Mouse (Mus musculus) bone marrow, adult 2 months (tissue): ENCODE data around the gene Ccr1. TPM values are rescaled to one million over a fixed set of nuclear protein-coding genes. Genes with fewer than 3 reads are reported as not detected.

Experiments
- H3K27ac ChIP-seq: fragments of 200-500 bp; 2 replicates; pipeline ENCODE4 v1.5.1; 2012; ENCODE audit warnings: low read depth, mild to moderate bottlenecking, control low read depth, inconsistent platforms, low read length; ENCODE audit not compliant: control insufficient read depth, poor library complexity, insufficient read depth
- H3K4me1 ChIP-seq: fragments of 200-500 bp; 2 replicates; pipeline ENCODE4 v1.6.1; 2011; ENCODE audit warnings: low read length; ENCODE audit not compliant: control insufficient read depth, insufficient read depth
- H3K4me3 ChIP-seq: fragments of 200-500 bp; replicated peaks from 2 replicates; pipeline ENCODE3; 2011; ENCODE audit warnings: mild to moderate bottlenecking, low read depth, low read length, control low read depth; ENCODE audit not compliant: control insufficient read depth
- CTCF ChIP-seq: fragments of 200-500 bp; IDR thresholded peaks from 2 replicates; pipeline ENCODE4 v1.5.1; 2011; ENCODE audit warnings: low read length, control low read depth; ENCODE audit not compliant: control insufficient read depth, insufficient read depth
- POLR2A ChIP-seq: fragments of 200-500 bp; IDR thresholded peaks from 2 replicates; pipeline ENCODE4 v1.6.1; 2011; ENCODE audit warnings: low read depth, mild to moderate bottlenecking, control low read depth, low read length, borderline replicate concordance; ENCODE audit not compliant: control insufficient read depth
- WGBS: fragments of 180-500 bp; shearing (Covaris S2); methylation state at CpG from one replicate; pipeline ENCODE4 v1.1.7; 2018; 5-methylcytosine and 5-hydroxymethylcytosine counted together
- polyA plus RNA-seq: library from polyadenylated mRNA; stranded (reverse); fragments of >200 nt; gene quantifications from 2 replicates; pipeline ENCODE4 v1.2.4, GENCODE M21; 2011; ENCODE audit warnings: low replicate concordance; ENCODE audit not compliant: missing spikeins, insufficient read depth, insufficient read length

Ccr1 gene
- polyA plus RNA-seq, 1 experiment: 12.0 TPM

DNA sequence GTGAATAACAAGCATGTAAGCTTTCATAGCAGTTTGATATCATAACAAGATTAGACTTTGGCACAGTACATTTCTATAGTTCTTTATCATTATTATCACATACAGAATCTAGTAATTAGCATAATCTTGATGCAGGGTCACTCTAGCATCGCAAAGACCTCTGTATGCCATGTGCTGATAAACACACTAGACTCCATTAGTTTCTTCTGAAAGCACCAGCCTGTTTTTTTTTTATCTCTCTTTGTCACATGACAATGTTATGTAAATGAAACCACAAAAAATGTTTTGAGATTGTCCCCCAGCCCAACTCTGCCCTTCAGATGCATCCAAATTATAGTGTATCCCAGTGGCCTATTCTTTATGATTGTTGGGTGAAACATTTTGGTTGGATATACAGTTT is 20.7 kb downstream of the Ccr1 start:
- H3K4me1 ChIP-seq: peaks cover 10% of the 10 kb centered on the region
- WGBS: 54% methylated on average over 1 of the region's 1 CpGs
- TF ChIP-seq POLR2A (no peak), CTCF (no peak)

DNA sequence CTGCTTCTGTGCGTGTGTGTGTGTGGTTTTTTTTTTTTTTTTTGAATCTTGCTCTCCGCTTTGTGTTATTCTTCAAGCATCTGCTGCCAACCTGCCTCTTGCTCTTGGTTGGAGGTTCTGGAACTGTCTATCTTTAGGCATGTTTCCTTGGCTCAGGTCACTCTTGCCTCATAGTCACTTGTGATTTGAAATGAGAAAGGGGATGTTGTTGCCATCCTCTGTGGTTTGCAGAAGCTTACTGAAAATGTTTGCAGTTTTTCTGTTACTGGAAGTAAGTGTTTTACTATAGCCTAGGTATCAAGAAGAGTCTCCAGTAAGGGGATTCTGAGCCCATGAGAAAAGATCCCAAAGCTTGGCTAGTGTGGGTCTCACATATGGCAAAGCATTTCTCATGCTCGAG is 26.5 kb downstream of the Ccr1 start:
- peaks cover 9% of the 10 kb centered on the region for H3K4me1 ChIP-seq
- peak overlapping the region; percentile 96; the same call in 1 of the 2 replicates for H3K27ac ChIP-seq
- no peak for TF ChIP-seq CTCF
- no peak for TF ChIP-seq POLR2A
- H3K4me3 ChIP-seq: no peak overlapping the region
- 27% methylated on average over 3 of the region's 3 CpGs for WGBS

More for the DNA sequence above, 20.7 kb downstream of the Ccr1 start:
- Histone ChIP-seq H3K27ac (no peak overlapping the region), H3K4me3 (no peak overlapping the region)

DNA sequence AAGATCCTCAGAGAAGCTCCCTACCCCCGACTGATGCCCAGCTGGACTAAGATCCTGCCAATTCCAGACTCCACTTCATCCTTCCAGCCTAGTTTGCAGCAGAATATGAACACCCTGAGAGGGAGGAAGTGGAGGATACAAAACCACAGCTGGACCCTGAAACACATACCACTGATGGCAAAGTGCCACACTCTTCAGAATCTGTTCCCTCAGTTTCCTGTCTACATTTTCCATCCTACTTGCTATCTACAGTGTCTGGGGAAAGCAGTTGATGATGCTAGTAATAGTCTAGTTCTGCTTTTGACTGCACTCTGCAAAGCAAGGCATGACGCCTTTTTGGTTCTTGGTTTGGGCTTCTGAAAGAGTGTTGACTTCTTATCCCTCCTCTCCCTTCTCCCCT is 27.2 kb downstream of the Ccr1 start:
- TF ChIP-seq CTCF (no peak), POLR2A (no peak)
- Histone ChIP-seq H3K27ac (peak overlapping the region; percentile 96), H3K4me1 (peaks cover 9% of the 10 kb centered on the region), H3K4me3 (no peak overlapping the region)
- WGBS: 9% methylated on average over 2 of the region's 2 CpGs

DNA sequence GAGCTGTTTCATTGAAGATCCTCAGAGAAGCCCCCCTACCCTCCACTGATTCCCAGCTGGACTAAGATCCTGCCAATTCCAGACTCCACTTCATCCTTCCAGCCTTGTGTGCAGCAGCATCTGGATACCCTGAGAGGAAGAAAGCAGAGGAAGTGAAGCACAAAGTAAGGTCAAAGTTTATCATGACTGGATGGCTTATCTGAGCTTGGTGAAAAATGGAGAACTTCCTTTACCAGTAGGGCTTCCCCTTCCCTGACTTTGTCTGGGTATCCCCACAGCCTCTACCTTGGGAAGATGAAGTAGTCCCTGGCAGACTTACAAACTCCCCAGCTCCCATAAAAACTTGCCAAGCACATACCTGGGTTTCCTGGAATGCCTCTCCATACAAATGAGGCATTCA is 27.9 kb downstream of the Ccr1 start:
- peak overlapping the region; percentile 96; the same call in 1 of the 2 replicates for H3K27ac ChIP-seq
- TF ChIP-seq POLR2A (no peak), CTCF (no peak)
- H3K4me3 ChIP-seq: no peak overlapping the region
- peaks cover 9% of the 10 kb centered on the region for H3K4me1 ChIP-seq

DNA sequence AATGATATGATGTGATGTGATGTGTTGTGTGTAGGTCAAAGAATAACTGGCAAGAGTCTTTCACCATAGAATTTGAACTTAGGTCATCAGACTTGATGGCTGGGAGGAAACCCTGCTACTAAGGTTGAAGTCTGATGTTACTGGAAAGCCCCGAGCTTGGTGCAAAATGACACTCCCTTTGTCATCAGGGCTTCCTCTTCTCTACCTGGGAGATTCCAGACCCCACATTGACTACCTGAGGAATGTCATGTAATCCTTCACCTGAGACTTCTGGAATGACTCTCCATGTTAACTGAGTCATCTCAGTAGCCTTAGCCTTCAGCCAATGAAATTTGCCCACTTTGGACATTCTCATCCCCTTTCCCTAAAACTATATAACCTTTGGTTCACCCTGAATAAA is 28.3 kb downstream of the Ccr1 start:
- 35% methylated on average over 1 of the region's 1 CpGs for WGBS
- TF ChIP-seq POLR2A: no peak
- no peak for TF ChIP-seq CTCF
- no peak overlapping the region for H3K4me3 ChIP-seq
- peaks cover 9% of the 10 kb centered on the region for H3K4me1 ChIP-seq
- H3K27ac ChIP-seq: peak overlapping the region; percentile 26; the same call in 1 of the 2 replicates

DNA sequence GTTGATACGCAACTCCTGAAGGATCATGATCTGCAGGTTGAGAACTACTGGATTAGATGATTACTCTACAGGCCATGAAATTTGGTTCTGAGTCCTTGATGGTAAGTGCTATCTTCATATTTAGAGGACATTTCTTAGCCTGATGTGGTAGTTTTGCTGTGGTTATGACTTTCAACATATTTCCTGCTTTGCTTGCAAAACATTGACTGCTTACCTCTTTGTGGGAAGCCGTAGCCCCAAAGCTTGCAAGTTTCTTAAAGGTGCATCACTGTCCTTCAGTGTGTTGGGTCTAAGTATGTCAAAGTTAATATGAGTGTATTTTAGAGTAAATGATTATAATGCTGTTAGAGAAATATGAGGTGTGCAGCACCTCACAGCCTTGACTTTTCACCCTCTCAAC is 30.5 kb downstream of the Ccr1 start:
- Histone ChIP-seq H3K4me3 (no peak overlapping the region), H3K27ac (peak overlapping the region; percentile 29; the same call in 1 of the 2 replicates), H3K4me1 (peaks cover 9% of the 10 kb centered on the region)
- TF ChIP-seq CTCF (no peak), POLR2A (no peak)
- 43% methylated on average over 2 of the region's 2 CpGs for WGBS

DNA sequence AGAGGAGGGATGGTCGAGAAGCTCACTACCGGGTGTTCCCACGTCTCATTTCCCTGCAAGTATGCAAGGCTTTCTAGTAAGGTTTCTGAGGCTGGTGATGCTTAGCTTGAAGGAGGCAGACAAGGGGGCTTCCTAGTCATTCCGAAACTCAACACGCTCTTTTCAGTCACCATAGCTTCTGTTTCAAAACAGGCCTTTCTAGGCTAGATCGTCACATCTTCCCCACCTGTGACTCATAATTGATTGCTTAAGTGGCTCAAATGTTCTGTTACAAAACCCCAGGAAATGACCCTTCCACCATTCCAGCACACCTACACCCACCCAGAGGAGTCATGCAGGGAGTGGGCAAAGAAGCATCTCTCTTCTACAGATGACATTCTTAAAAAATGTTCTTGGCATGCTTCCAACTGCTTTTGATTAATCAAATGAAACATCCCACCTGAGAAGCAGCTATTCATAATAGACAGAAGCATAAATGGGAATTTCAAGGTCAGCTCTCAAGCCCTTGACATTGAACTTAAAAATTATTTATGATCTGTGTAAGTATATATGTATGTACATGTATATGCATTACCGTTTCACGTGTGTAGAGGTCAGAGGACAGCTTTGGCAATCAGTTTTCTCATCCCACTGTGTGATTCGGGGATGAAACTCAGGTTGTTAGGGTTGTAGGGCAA is 31.8 kb downstream of the Ccr1 start:
- TF ChIP-seq POLR2A (no peak), CTCF (no peak)
- Histone ChIP-seq H3K27ac (peak overlapping the region; percentile 83), H3K4me3 (no peak overlapping the region), H3K4me1 (peaks cover 4% of the 10 kb centered on the region; the same call in 1 of the 2 replicates)
- WGBS: 62% methylated on average over 9 of the region's 9 CpGs

DNA sequence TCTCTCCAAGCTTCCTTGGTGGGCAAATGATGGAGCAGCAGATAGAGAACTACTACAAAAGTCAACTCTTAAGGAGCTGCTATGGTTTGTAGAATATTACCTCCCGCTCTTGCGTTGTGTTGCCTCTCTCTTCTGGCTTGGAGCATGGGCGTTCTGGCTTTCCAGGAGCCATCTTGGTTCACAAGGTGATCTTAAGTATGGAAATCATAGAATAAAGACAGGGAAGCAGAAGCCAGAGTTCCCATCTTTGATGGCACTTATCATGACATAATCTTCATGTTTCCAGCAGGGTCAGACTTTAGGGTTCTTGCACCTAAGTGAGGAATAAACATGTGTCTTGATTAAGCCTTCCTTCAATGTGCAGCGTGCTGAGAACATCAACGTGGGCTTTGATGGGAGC is 32.7 kb downstream of the Ccr1 start:
- no peak for TF ChIP-seq CTCF
- TF ChIP-seq POLR2A: no peak
- WGBS: 90% methylated on average over 5 of the region's 5 CpGs

DNA sequence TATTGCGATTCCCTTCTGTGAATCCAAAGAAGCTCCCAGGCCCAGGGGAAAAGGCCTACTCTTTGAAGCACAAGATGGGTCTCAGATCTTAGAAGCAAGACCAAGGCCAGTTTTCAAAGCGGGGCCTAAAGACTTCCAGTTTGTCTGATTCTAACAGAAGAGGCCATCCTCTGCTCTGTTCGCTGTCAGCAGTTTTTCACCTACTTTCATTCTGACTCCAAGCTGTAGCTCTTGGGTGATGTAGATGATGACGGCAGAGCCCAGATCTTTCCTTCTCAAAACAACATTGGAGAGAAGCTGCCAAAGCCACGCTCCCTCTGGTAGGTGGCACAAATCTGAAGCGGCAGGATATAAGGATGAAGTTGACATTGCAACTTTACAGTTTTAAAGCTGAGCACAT is 33.1 kb downstream of the Ccr1 start:
- peaks cover 5% of the 10 kb centered on the region for H3K4me1 ChIP-seq
- WGBS: 90% methylated on average over 6 of the region's 6 CpGs
- no peak for TF ChIP-seq POLR2A
- TF ChIP-seq CTCF: no peak
- no peak overlapping the region for H3K4me3 ChIP-seq
- no peak overlapping the region for H3K27ac ChIP-seq

More for the DNA sequence above, 32.7 kb downstream of the Ccr1 start:
- Histone ChIP-seq H3K4me3 (no peak overlapping the region), H3K27ac (peak overlapping the region; percentile 19; the same call in 1 of the 2 replicates), H3K4me1 (peaks cover 2% of the 10 kb centered on the region; the same call in 1 of the 2 replicates)
